Mouse (Mus musculus) olfactory bulb, adult 2 months (tissue): ENCODE results near the gene Ociad1. TPM values are rescaled to one million over a fixed set of nuclear protein-coding genes. Genes with fewer than 3 reads are reported as not detected.
"Not testable (repeated sequence)": the region's sequence is repeated elsewhere in the genome, so short reads cannot be mapped to it uniquely, and the experiment has no call there.

Source experiments
- H3K27ac ChIP-seq: fragments of 200-500 bp; 2 replicates; pipeline ENCODE4 v1.5.1; 2012; ENCODE audit warnings: low read depth, low read length; ENCODE audit not compliant: insufficient read depth
- H3K4me1 ChIP-seq: fragments of 200-500 bp; 2 replicates; pipeline ENCODE4 v1.6.1; 2012; ENCODE audit warnings: low read length; ENCODE audit not compliant: control insufficient read depth, insufficient read depth
- H3K4me3 ChIP-seq: fragments of 200-500 bp; 2 replicates; pipeline ENCODE4 v1.5.1; 2012; ENCODE audit warnings: mild to moderate bottlenecking, low read depth, low read length, moderate library complexity; ENCODE audit not compliant: insufficient read depth
- CTCF ChIP-seq: fragments of 200-500 bp; IDR thresholded peaks from 2 replicates; pipeline ENCODE4 v1.5.1; 2012; ENCODE audit warnings: low read depth, mild to moderate bottlenecking, low read length, moderate library complexity; ENCODE audit not compliant: insufficient read depth
- POLR2A ChIP-seq: fragments of 200-500 bp; IDR thresholded peaks from 2 replicates; pipeline ENCODE4 v1.6.1; 2012; ENCODE audit warnings: mild to moderate bottlenecking, low read depth, low read length, moderate library complexity; ENCODE audit not compliant: insufficient read depth
- WGBS: fragments of 180-500 bp; shearing (Covaris S2); methylation state at CpG from one replicate; pipeline ENCODE4 v1.1.7; 2018; 5-methylcytosine and 5-hydroxymethylcytosine counted together
- polyA plus RNA-seq: library from polyadenylated mRNA; stranded (reverse); fragments of >200 nt; gene quantifications from 2 replicates; pipeline ENCODE4 v1.2.4, GENCODE M21; 2012; ENCODE audit warnings: low replicate concordance; ENCODE audit not compliant: missing spikeins, insufficient read depth, insufficient read length

The Ociad1 gene
- polyA plus RNA-seq, 1 experiment, result 165 TPM

DNA sequence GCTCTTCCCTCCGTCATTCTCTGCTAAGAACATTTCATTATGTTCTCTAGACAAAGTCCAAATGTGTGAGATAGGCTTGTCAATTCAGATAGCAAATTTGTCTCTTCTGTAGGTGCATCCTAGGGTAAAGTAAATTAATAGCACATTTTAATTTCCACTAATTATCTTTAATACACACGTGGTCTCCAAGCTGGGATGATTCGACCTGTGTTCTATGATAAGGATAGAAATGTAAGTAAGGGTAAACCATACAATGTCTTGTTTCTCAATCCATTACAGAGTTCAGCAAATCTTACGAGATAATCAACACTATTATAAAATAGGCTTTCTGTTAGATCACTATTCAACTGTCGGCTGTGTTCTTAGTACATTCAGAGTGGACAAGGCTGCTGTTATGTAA, 26.7 kb downstream of the Ociad1 start:
- peaks cover 2% of the 10 kb centered on the region; the same call in 1 of the 2 replicates for H3K4me1 ChIP-seq
- WGBS, result 86% methylated on average over 5 of the region's 5 CpGs
- TF ChIP-seq POLR2A (no peak), CTCF (no peak)
- H3K27ac ChIP-seq, result no peak overlapping the region
- no peak overlapping the region for H3K4me3 ChIP-seq

DNA sequence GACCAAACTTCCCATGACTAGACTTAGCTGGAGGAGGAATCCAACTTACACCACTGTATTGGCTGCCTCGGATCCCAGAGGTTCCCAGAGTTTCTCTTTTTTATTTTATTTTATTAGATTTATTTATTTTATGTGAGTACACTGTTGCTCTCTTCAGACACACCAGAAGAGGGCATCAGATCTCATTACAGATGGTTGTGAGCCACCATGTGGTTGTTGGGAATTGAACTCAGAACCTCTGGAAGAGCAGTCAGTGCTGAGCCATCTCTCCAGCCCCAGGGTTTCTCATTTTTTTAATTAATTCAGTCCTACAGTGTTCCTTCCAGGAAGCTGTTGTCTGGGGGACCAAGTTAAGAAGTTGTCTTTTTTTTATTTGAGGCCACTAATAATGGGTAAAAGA, 30.1 kb downstream of the Ociad1 start:
- not testable (repeated sequence) for H3K27ac ChIP-seq, H3K4me3 ChIP-seq, H3K4me1 ChIP-seq
- 88% methylated on average over 1 of the region's 1 CpGs for WGBS

- 81% methylated on average over 5 of the region's 5 CpGs for WGBS
- no peak overlapping the region for H3K4me3 ChIP-seq
- TF ChIP-seq CTCF (no peak), POLR2A (no peak)
These were observed 31.0 kb downstream of the Ociad1 start for GRCm38 (mm10) chr5:73323602-73324001.

GRCm38 (mm10) chr5:73324526-73325170, 32.1 kb downstream of the Ociad1 start:
- H3K4me1 ChIP-seq, result no peaks in the 10 kb centered on the region
- no peak overlapping the region for H3K27ac ChIP-seq
- H3K4me3 ChIP-seq, result no peak overlapping the region
- WGBS, result 90% methylated on average over 8 of the region's 8 CpGs
- TF ChIP-seq CTCF (no peak), POLR2A (no peak)

More at GRCm38 (mm10) chr5:73323602-73324001, 31.0 kb downstream of the Ociad1 start:
- Histone ChIP-seq H3K4me1 (no peaks in the 10 kb centered on the region), H3K27ac (no peak overlapping the region)

GRCm38 (mm10) chr5:73331002-73331401, 38.4 kb downstream of the Ociad1 start:
- no peak for TF ChIP-seq CTCF
- no peak for TF ChIP-seq POLR2A
- Histone ChIP-seq H3K27ac (no peak overlapping the region), H3K4me3 (no peak overlapping the region), H3K4me1 (peaks cover 13% of the 10 kb centered on the region)
- 64% methylated on average over 4 of the region's 4 CpGs for WGBS

DNA sequence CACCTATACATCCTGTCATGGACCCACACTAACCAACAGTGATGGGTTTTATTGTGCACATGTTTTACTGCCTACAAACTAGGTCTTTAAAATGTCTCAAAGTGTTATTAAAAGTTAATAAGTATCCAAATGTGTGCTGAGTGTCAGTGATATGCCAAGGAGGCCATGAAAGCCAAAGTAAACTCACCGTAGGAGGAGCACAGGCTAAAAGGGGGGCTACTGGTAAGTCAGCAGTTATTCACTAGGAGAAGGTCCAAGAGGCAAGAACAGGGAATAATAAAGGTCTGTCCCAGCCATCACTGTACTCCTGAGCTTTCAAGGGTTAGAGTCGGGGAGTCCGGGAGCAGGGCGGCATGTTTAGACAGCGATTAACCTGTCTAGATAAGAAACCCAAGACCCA, 43.9 kb downstream of the Ociad1 start:
- H3K4me3 ChIP-seq, result no peak overlapping the region
- 80% methylated on average over 5 of the region's 5 CpGs for WGBS
- H3K4me1 ChIP-seq, result peaks cover 32% of the 10 kb centered on the region
- H3K27ac ChIP-seq, result no peak overlapping the region; the same call in 1 of the 2 replicates
- TF ChIP-seq POLR2A (no peak), CTCF (no peak)

- 2% methylated on average over 41 of the region's 41 CpGs for WGBS
- Histone ChIP-seq H3K4me1 (peaks cover 35% of the 10 kb centered on the region), H3K27ac (peak overlapping the region; percentile 77), H3K4me3 (peak overlapping the region; percentile 63)
- TF ChIP-seq CTCF, result no peak
- TF ChIP-seq POLR2A, result peak; percentile 25; the same call in 1 of the 2 replicates
These were observed 45.6 kb downstream of the Ociad1 start for GRCm38 (mm10) chr5:73337961-73338831.

- TF ChIP-seq POLR2A (no peak), CTCF (no peak)
- Histone ChIP-seq H3K4me3 (peak overlapping the region; percentile 63), H3K4me1 (peaks cover 38% of the 10 kb centered on the region), H3K27ac (peak overlapping the region; percentile 77)
- WGBS, result 27% methylated on average over 14 of the region's 14 CpGs
These were observed 46.2 kb downstream of the Ociad1 start for GRCm38 (mm10) chr5:73338832-73339163.

GRCm38 (mm10) chr5:73339779-73340722, 47.5 kb downstream of the Ociad1 start:
- WGBS, result 63% methylated on average over 9 of the region's 9 CpGs
- H3K4me3 ChIP-seq, result no peak overlapping the region
- TF ChIP-seq POLR2A, result no peak
- TF ChIP-seq CTCF, result no peak
- H3K27ac ChIP-seq, result peak overlapping the region; percentile 90
- peaks cover 38% of the 10 kb centered on the region for H3K4me1 ChIP-seq
